Mouse (Mus musculus) heart, embryonic 15.5 days (tissue): ENCODE data around the gene Spc25. TPM values are rescaled to one million over a fixed set of nuclear protein-coding genes. Genes with fewer than 3 reads are reported as not detected.

Experiments used
- ATAC-seq: fragments of 200-750 bp; cut with Nextera tagmentation; replicated peaks from 2 replicates; pipeline ENCODE4 v1.8.0; 2017; ENCODE audit warnings: low read depth, moderate TSS enrichment; ENCODE audit not compliant: insufficient number of reproducible peaks, insufficient read depth, low FRiP score
- H3K27ac ChIP-seq: fragments of 300-500 bp; sonication (generic); 2 replicates; pipeline ENCODE4 v1.5.1; 2015; ENCODE audit warnings: mild to moderate bottlenecking, inconsistent platforms
- H3K27me3 ChIP-seq: fragments of 300-500 bp; sonication (generic); 2 replicates; pipeline ENCODE4 v1.6.1; 2015; ENCODE audit warnings: inconsistent platforms
- H3K36me3 ChIP-seq: fragments of 300-500 bp; sonication (generic); 2 replicates; pipeline ENCODE4 v1.6.1; 2015; ENCODE audit warnings: mild to moderate bottlenecking, inconsistent platforms
- H3K4me1 ChIP-seq: fragments of 300-500 bp; sonication (generic); replicated peaks from 2 replicates; pipeline ENCODE4 v1.6.1; 2015; ENCODE audit warnings: inconsistent platforms
- H3K4me2 ChIP-seq: fragments of 300-500 bp; sonication (generic); 2 replicates; pipeline ENCODE4 v1.6.1; 2015; ENCODE audit warnings: inconsistent platforms, mild to moderate bottlenecking, moderate library complexity
- H3K4me3 ChIP-seq: fragments of 300-500 bp; sonication (generic); 2 replicates; pipeline ENCODE4 v1.5.1; 2015; ENCODE audit warnings: mild to moderate bottlenecking, inconsistent platforms
- H3K9ac ChIP-seq: fragments of 300-500 bp; sonication (generic); 2 replicates; pipeline ENCODE4 v1.6.1; 2015; ENCODE audit warnings: mild to moderate bottlenecking, inconsistent platforms
- H3K9me3 ChIP-seq: fragments of 300-500 bp; sonication (generic); replicated peaks from 2 replicates; pipeline ENCODE4 v1.6.1; 2016; ENCODE audit warnings: inconsistent platforms
- WGBS: fragments of 180-500 bp; shearing (Covaris S2); methylation state at CpG from one replicate; pipeline ENCODE4 v1.1.7; 2015; ENCODE audit warnings: mixed read lengths; 5-methylcytosine and 5-hydroxymethylcytosine counted together
- polyA plus RNA-seq: library from polyadenylated mRNA; unstranded; fragments of >200 nt; fragmentation: Nextera tagmentation; extraction: Ambion mirVana; gene quantifications from 2 replicates; pipeline ENCODE4 v1.2.1, GENCODE M21; 2015

Spc25 gene
- polyA plus RNA-seq, 1 experiment from 2014 or later, result 133 TPM

- ATAC-seq, result no peak
- H3K27ac ChIP-seq, result no peak overlapping the region
- H3K4me2 ChIP-seq, result no peak overlapping the region
- no peak overlapping the region for H3K4me3 ChIP-seq
- H3K9ac ChIP-seq, result no peak overlapping the region
- H3K4me1 ChIP-seq, result no peaks in the 10 kb centered on the region
- no peaks in the 10 kb centered on the region for H3K9me3 ChIP-seq
- no peaks in the 10 kb centered on the region for H3K36me3 ChIP-seq
- H3K27me3 ChIP-seq, result no peaks in the 10 kb centered on the region
- WGBS, result 53% methylated on average over 5 of the region's 5 CpGs
Measured at GRCm38 (mm10) chr2:69221868-69222416, 15.9 kb upstream of the Spc25 start.

GRCm38 (mm10) chr2:69215242-69215641, 9.2 kb upstream of the Spc25 start:
- ATAC-seq, result no peak
- no peak overlapping the region for H3K4me2 ChIP-seq
- H3K4me1 ChIP-seq, result no peaks in the 10 kb centered on the region
- no peaks in the 10 kb centered on the region for H3K36me3 ChIP-seq
- no peak overlapping the region for H3K9ac ChIP-seq
- WGBS, result 70% methylated on average over 7 of the region's 7 CpGs
- no peak overlapping the region for H3K27ac ChIP-seq
- H3K4me3 ChIP-seq, result no peak overlapping the region
- H3K27me3 ChIP-seq, result no peaks in the 10 kb centered on the region
- H3K9me3 ChIP-seq, result no peaks in the 10 kb centered on the region

GRCm38 (mm10) chr2:69212652-69213051, 6.7 kb upstream of the Spc25 start:
- Histone ChIP-seq H3K4me1 (no peaks in the 10 kb centered on the region), H3K27me3 (no peaks in the 10 kb centered on the region), H3K9me3 (no peaks in the 10 kb centered on the region), H3K27ac (no peak overlapping the region), H3K36me3 (no peaks in the 10 kb centered on the region), H3K4me2 (no peak overlapping the region), H3K4me3 (no peak overlapping the region), H3K9ac (no peak overlapping the region)
- WGBS, result 69% methylated on average over 10 of the region's 10 CpGs
- ATAC-seq, result no peak

GRCm38 (mm10) chr2:69210773-69211172, 4.8 kb upstream of the Spc25 start, which contains the start of gene G6pc2:
Gene G6pc2, plus strand, starts transcription at chr2:69211073.
- H3K9ac ChIP-seq, result no peak within 1 kb of the TSS
- no peak within 1 kb of the TSS for H3K4me2 ChIP-seq
- no peak for ATAC-seq
- no peak within 1 kb of the TSS for H3K27ac ChIP-seq
- H3K36me3 ChIP-seq, result no peaks in the 10 kb centered on the region
- no peak within 1 kb of the TSS for H3K4me3 ChIP-seq
- WGBS, result 73% methylated on average over 7 of the region's 7 CpGs
- H3K27me3 ChIP-seq, result no peaks in the 10 kb centered on the region
- H3K9me3 ChIP-seq, result no peaks in the 10 kb centered on the region
- H3K4me1 ChIP-seq, result peaks cover 2% of the 10 kb centered on the region; the same call in 1 of the 2 replicates

- H3K4me1 ChIP-seq, result peaks cover 9% of the 10 kb centered on the region; the same call in 1 of the 2 replicates
- H3K27ac ChIP-seq, result no peak overlapping the region
- H3K27me3 ChIP-seq, result no peaks in the 10 kb centered on the region
- 74% methylated on average over 3 of the region's 3 CpGs for WGBS
- H3K4me3 ChIP-seq, result no peak overlapping the region
- H3K4me2 ChIP-seq, result no peak overlapping the region
- no peak for ATAC-seq
- H3K36me3 ChIP-seq, result no peaks in the 10 kb centered on the region
- H3K9me3 ChIP-seq, result no peaks in the 10 kb centered on the region
- H3K9ac ChIP-seq, result no peak overlapping the region
Measured at GRCm38 (mm10) chr2:69209684-69210083, 3.7 kb upstream of the Spc25 start.

GRCm38 (mm10) chr2:69206523-69206922, 529 bp upstream of the Spc25 start:
- Histone ChIP-seq H3K4me2 (peak overlapping the region; percentile 67), H3K36me3 (peaks cover 10% of the 10 kb centered on the region), H3K27ac (no peak overlapping the region), H3K9ac (no peak overlapping the region), H3K4me3 (peak overlapping the region; percentile 94), H3K4me1 (peaks cover 12% of the 10 kb centered on the region), H3K27me3 (no peaks in the 10 kb centered on the region), H3K9me3 (no peaks in the 10 kb centered on the region)
- 18% methylated on average over 7 of the region's 7 CpGs for WGBS
- no peak for ATAC-seq

GRCm38 (mm10) chr2:69205185-69205584, 809 bp downstream of the Spc25 start:
- Histone ChIP-seq H3K4me3 (peak overlapping the region; percentile 94), H3K36me3 (peaks cover 17% of the 10 kb centered on the region), H3K27ac (0 out of 2 replicates have a peak overlapping the region, but pooled peaks have one; percentile 82), H3K9me3 (no peaks in the 10 kb centered on the region), H3K4me2 (peak overlapping the region; percentile 67), H3K27me3 (no peaks in the 10 kb centered on the region), H3K4me1 (peaks cover 12% of the 10 kb centered on the region), H3K9ac (peak overlapping the region; percentile 86)
- no peak for ATAC-seq
- WGBS, result 19% methylated on average over 6 of the region's 6 CpGs

GRCm38 (mm10) chr2:69193555-69193954, 12.4 kb downstream of the Spc25 start:
- H3K4me3 ChIP-seq, result no peak overlapping the region
- peaks cover 33% of the 10 kb centered on the region for H3K36me3 ChIP-seq
- H3K9me3 ChIP-seq, result no peaks in the 10 kb centered on the region
- WGBS, result 89% methylated on average over 5 of the region's 5 CpGs
- H3K4me1 ChIP-seq, result no peaks in the 10 kb centered on the region
- no peaks in the 10 kb centered on the region for H3K27me3 ChIP-seq
- H3K4me2 ChIP-seq, result no peak overlapping the region
- no peak overlapping the region for H3K27ac ChIP-seq
- H3K9ac ChIP-seq, result no peak overlapping the region
- ATAC-seq, result no peak

GRCm38 (mm10) chr2:69191059-69191458, 14.9 kb downstream of the Spc25 start:
- Histone ChIP-seq H3K36me3 (peaks cover 24% of the 10 kb centered on the region), H3K9ac (no peak overlapping the region), H3K27ac (no peak overlapping the region), H3K27me3 (no peaks in the 10 kb centered on the region), H3K4me1 (no peaks in the 10 kb centered on the region), H3K4me3 (no peak overlapping the region), H3K4me2 (no peak overlapping the region), H3K9me3 (no peaks in the 10 kb centered on the region)
- 84% methylated on average over 5 of the region's 5 CpGs for WGBS
- ATAC-seq, result no peak

GRCm38 (mm10) chr2:69189222-69189621, 16.8 kb downstream of the Spc25 start:
- Histone ChIP-seq H3K36me3 (peaks cover 13% of the 10 kb centered on the region), H3K27me3 (no peaks in the 10 kb centered on the region), H3K27ac (no peak overlapping the region), H3K4me1 (no peaks in the 10 kb centered on the region), H3K9ac (no peak overlapping the region), H3K4me2 (no peak overlapping the region), H3K9me3 (no peaks in the 10 kb centered on the region), H3K4me3 (no peak overlapping the region)
- ATAC-seq, result no peak
- 67% methylated on average over 4 of the region's 4 CpGs for WGBS

GRCm38 (mm10) chr2:69188732-69189131, 17.3 kb downstream of the Spc25 start:
- no peaks in the 10 kb centered on the region for H3K27me3 ChIP-seq
- no peak for ATAC-seq
- H3K9ac ChIP-seq, result no peak overlapping the region

GRCm38 (mm10) chr2:69187990-69188389, 18.0 kb downstream of the Spc25 start:
- no peak overlapping the region for H3K4me2 ChIP-seq
- H3K4me3 ChIP-seq, result no peak overlapping the region
- no peak overlapping the region for H3K27ac ChIP-seq
- H3K4me1 ChIP-seq, result no peaks in the 10 kb centered on the region
- ATAC-seq, result no peak
- no peaks in the 10 kb centered on the region for H3K9me3 ChIP-seq
- H3K27me3 ChIP-seq, result no peaks in the 10 kb centered on the region
- 81% methylated on average over 2 of the region's 2 CpGs for WGBS
- no peak overlapping the region for H3K9ac ChIP-seq
- peaks cover under 1% of the 10 kb centered on the region; the same call in 1 of the 2 replicates for H3K36me3 ChIP-seq

More at GRCm38 (mm10) chr2:69188732-69189131, 17.3 kb downstream of the Spc25 start:
- Histone ChIP-seq H3K36me3 (peaks cover 8% of the 10 kb centered on the region), H3K27ac (no peak overlapping the region), H3K9me3 (no peaks in the 10 kb centered on the region), H3K4me3 (no peak overlapping the region), H3K4me2 (no peak overlapping the region), H3K4me1 (no peaks in the 10 kb centered on the region)
- 79% methylated on average over 6 of the region's 6 CpGs for WGBS
